Mouse (Mus musculus) midbrain, embryonic 11.5 days (tissue): ENCODE data around the gene Sdr42e1. TPM values are rescaled to one million over a fixed set of nuclear protein-coding genes. Genes with fewer than 3 reads are reported as not detected.

Experiments used
- ATAC-seq: fragments of 200-750 bp; cut with Nextera tagmentation; 2 replicates; pipeline ENCODE4 v1.8.0; 2017; ENCODE audit warnings: moderate TSS enrichment, moderate library complexity; ENCODE audit not compliant: low FRiP score
- DNase-seq: peaks from one replicate; pipeline ENCODE4 v3.0.0; 2015; ENCODE audit warnings: low spot score; ENCODE audit errors: missing footprints
- H3K27ac ChIP-seq: fragments of 300-500 bp; sonication (generic); 2 replicates; pipeline ENCODE4 v1.5.1; 2014; ENCODE audit warnings: low read depth, low read length
- H3K27me3 ChIP-seq: fragments of 300-500 bp; sonication (generic); 2 replicates; pipeline ENCODE4 v1.6.1; 2014; ENCODE audit warnings: mild to moderate bottlenecking, low read length, moderate library complexity, mixed read lengths; ENCODE audit not compliant: control insufficient read depth, insufficient read depth
- H3K36me3 ChIP-seq: fragments of 300-500 bp; sonication (generic); 2 replicates; pipeline ENCODE4 v1.6.1; 2014; ENCODE audit warnings: mild to moderate bottlenecking, low read length, moderate library complexity, mixed read lengths; ENCODE audit not compliant: control insufficient read depth, insufficient read depth
- H3K4me1 ChIP-seq: fragments of 300-500 bp; sonication (generic); 2 replicates; pipeline ENCODE4 v1.6.1; 2014; ENCODE audit warnings: low read length; ENCODE audit not compliant: control insufficient read depth, insufficient read depth
- H3K4me2 ChIP-seq: fragments of 300-500 bp; sonication (generic); 2 replicates; pipeline ENCODE4 v1.6.1; 2014; ENCODE audit warnings: mild to moderate bottlenecking, moderate library complexity
- H3K4me3 ChIP-seq: fragments of 300-500 bp; sonication (generic); 2 replicates; pipeline ENCODE4 v1.5.1; 2014; ENCODE audit warnings: low read depth, low read length
- H3K9ac ChIP-seq: fragments of 300-500 bp; sonication (generic); 2 replicates; pipeline ENCODE4 v1.6.1; 2014; ENCODE audit warnings: low read length
- H3K9me3 ChIP-seq: fragments of 300-500 bp; sonication (generic); 2 replicates; pipeline ENCODE4 v1.6.1; 2016; ENCODE audit warnings: low read length; ENCODE audit not compliant: control insufficient read depth
- WGBS: fragments of 180-500 bp; shearing (Covaris S2); extraction: QIAGEN DNeasy Blood & Tissue Kit; methylation state at CpG from one replicate; pipeline ENCODE4 v1.1.7; 2014; 5-methylcytosine and 5-hydroxymethylcytosine counted together
- polyA plus RNA-seq: library from polyadenylated mRNA; unstranded; fragments of >200 nt; fragmentation: Nextera tagmentation; extraction: Ambion mirVana; gene quantifications from 2 replicates; pipeline ENCODE4 v1.2.1, GENCODE M21; 2014

Gene Sdr42e1
- polyA plus RNA-seq, result 0.11 and 0.52 TPM in 2 replicates

GRCm38 (mm10) chr8:117673430-117673830 lies at the start of gene Sdr42e1:
Gene Sdr42e1 (minus strand): TSS chr8:117673689.
- 15% methylated on average over 17 of the region's 17 CpGs for WGBS
- ATAC-seq (no peak), DNase-seq (peak; percentile 86)
- H3K36me3 ChIP-seq, result no peaks in the 10 kb centered on the region
- H3K4me2 ChIP-seq, result peak within 1 kb of the TSS; percentile 52
- no peaks in the 10 kb centered on the region for H3K9me3 ChIP-seq
- no peak within 1 kb of the TSS for H3K27ac ChIP-seq
- H3K9ac ChIP-seq, result peak within 1 kb of the TSS; percentile 31
- peaks cover 2% of the 10 kb centered on the region; the same call in 1 of the 2 replicates for H3K4me1 ChIP-seq
- no peaks in the 10 kb centered on the region for H3K27me3 ChIP-seq
- H3K4me3 ChIP-seq, result peak within 1 kb of the TSS; percentile 32

- DNase-seq (peak; percentile 70), ATAC-seq (no peak)
- no peak overlapping the region for H3K9ac ChIP-seq
These were observed 44.8 kb upstream of the Sdr42e1 start for GRCm38 (mm10) chr8:117718152-117718860.

GRCm38 (mm10) chr8:117715896-117716295 lies 42.4 kb upstream of the Sdr42e1 start:
- Histone ChIP-seq H3K27ac (no peak overlapping the region), H3K27me3 (no peaks in the 10 kb centered on the region), H3K9ac (no peak overlapping the region), H3K4me1 (no peaks in the 10 kb centered on the region), H3K4me2 (no peak overlapping the region), H3K9me3 (no peaks in the 10 kb centered on the region), H3K4me3 (no peak overlapping the region), H3K36me3 (no peaks in the 10 kb centered on the region)
- no peak for ATAC-seq
- 83% methylated on average over 5 of the region's 5 CpGs for WGBS
- DNase-seq, result peak; percentile 75

More at GRCm38 (mm10) chr8:117718152-117718860, 44.8 kb upstream of the Sdr42e1 start:
- H3K27ac ChIP-seq, result no peak overlapping the region
- H3K4me3 ChIP-seq, result no peak overlapping the region
- no peaks in the 10 kb centered on the region for H3K4me1 ChIP-seq
- H3K9me3 ChIP-seq, result no peaks in the 10 kb centered on the region
- no peaks in the 10 kb centered on the region for H3K36me3 ChIP-seq
- 77% methylated on average over 14 of the region's 14 CpGs for WGBS
- H3K4me2 ChIP-seq, result no peak overlapping the region
- no peaks in the 10 kb centered on the region for H3K27me3 ChIP-seq

- no peak for ATAC-seq
- 86% methylated on average over 5 of the region's 5 CpGs for WGBS
- Histone ChIP-seq H3K27ac (no peak overlapping the region), H3K27me3 (no peaks in the 10 kb centered on the region), H3K4me3 (no peak overlapping the region), H3K9ac (no peak overlapping the region), H3K9me3 (no peaks in the 10 kb centered on the region), H3K36me3 (no peaks in the 10 kb centered on the region), H3K4me1 (no peaks in the 10 kb centered on the region), H3K4me2 (no peak overlapping the region)
- no peak for DNase-seq
These were observed 41.1 kb upstream of the Sdr42e1 start for GRCm38 (mm10) chr8:117714604-117715003.

- H3K27me3 ChIP-seq, result no peaks in the 10 kb centered on the region
- ATAC-seq (no peak), DNase-seq (peak; percentile 73)
- no peaks in the 10 kb centered on the region for H3K36me3 ChIP-seq
- H3K9me3 ChIP-seq, result no peaks in the 10 kb centered on the region
- H3K4me3 ChIP-seq, result no peak overlapping the region
- no peak overlapping the region for H3K9ac ChIP-seq
- no peaks in the 10 kb centered on the region for H3K4me1 ChIP-seq
- H3K4me2 ChIP-seq, result no peak overlapping the region
- H3K27ac ChIP-seq, result no peak overlapping the region
- WGBS, result 83% methylated on average over 5 of the region's 5 CpGs
These were observed 38.7 kb upstream of the Sdr42e1 start for GRCm38 (mm10) chr8:117712226-117712625.

GRCm38 (mm10) chr8:117706141-117706540 lies 32.7 kb upstream of the Sdr42e1 start:
- Histone ChIP-seq H3K27ac (no peak overlapping the region), H3K36me3 (no peaks in the 10 kb centered on the region), H3K4me1 (no peaks in the 10 kb centered on the region), H3K27me3 (no peaks in the 10 kb centered on the region), H3K4me2 (no peak overlapping the region), H3K9ac (no peak overlapping the region), H3K4me3 (no peak overlapping the region), H3K9me3 (no peaks in the 10 kb centered on the region)
- ATAC-seq (no peak), DNase-seq (no peak)
- 91% methylated on average over 4 of the region's 4 CpGs for WGBS

- H3K36me3 ChIP-seq, result no peaks in the 10 kb centered on the region
- DNase-seq (no peak), ATAC-seq (no peak)
- no peak overlapping the region for H3K4me3 ChIP-seq
- H3K9ac ChIP-seq, result no peak overlapping the region
- H3K4me1 ChIP-seq, result no peaks in the 10 kb centered on the region
- H3K27ac ChIP-seq, result no peak overlapping the region
- no peaks in the 10 kb centered on the region for H3K9me3 ChIP-seq
- H3K4me2 ChIP-seq, result no peak overlapping the region
- H3K27me3 ChIP-seq, result no peaks in the 10 kb centered on the region
- 67% methylated on average over 10 of the region's 10 CpGs for WGBS
These were observed 29.2 kb upstream of the Sdr42e1 start for GRCm38 (mm10) chr8:117702701-117703100.

- DNase-seq (peak; percentile 77), ATAC-seq (no peak)
- Histone ChIP-seq H3K27me3 (no peaks in the 10 kb centered on the region), H3K4me1 (no peaks in the 10 kb centered on the region), H3K9ac (no peak within 1 kb of the TSS), H3K4me2 (no peak within 1 kb of the TSS), H3K4me3 (no peak within 1 kb of the TSS), H3K36me3 (no peaks in the 10 kb centered on the region), H3K9me3 (no peaks in the 10 kb centered on the region), H3K27ac (no peak within 1 kb of the TSS)
- WGBS, result 58% methylated on average over 13 of the region's 13 CpGs
These were observed 28.4 kb upstream of the Sdr42e1 start, which contains the start of gene Hsd17b2 for GRCm38 (mm10) chr8:117701859-117702258. Gene Hsd17b2 (plus strand): TSS chr8:117701904.

- Histone ChIP-seq H3K4me3 (no peak overlapping the region), H3K27me3 (no peaks in the 10 kb centered on the region), H3K9me3 (no peaks in the 10 kb centered on the region), H3K27ac (no peak overlapping the region), H3K36me3 (no peaks in the 10 kb centered on the region), H3K4me2 (no peak overlapping the region), H3K4me1 (no peaks in the 10 kb centered on the region), H3K9ac (no peak overlapping the region)
- WGBS, result 87% methylated on average over 8 of the region's 8 CpGs
- ATAC-seq, result no peak
- DNase-seq, result no peak
These were observed 27.8 kb upstream of the Sdr42e1 start for GRCm38 (mm10) chr8:117701246-117701645.
